Mouse (Mus musculus) adrenal gland, adult 18-20 months (tissue): ENCODE data around the gene Mrgprg. TPM values are rescaled to one million over a fixed set of nuclear protein-coding genes. Genes with fewer than 3 reads are reported as not detected.

Experiments used
- microRNA-seq, 2 experiments: library from miRNA; unstranded; fragments of <30 nt; microRNA quantifications; one replicate each; pipeline ENCODE4 v1.2.0; 2021; ENCODE audit warnings: borderline number of aligned reads in 2 of 2
- total RNA-seq, 2 experiments: library from RNA; stranded (reverse); gene quantifications; 1 replicate in 1 of 2; 2 replicates in 1 of 2; pipeline ENCODE4 v1.2.3; 2021

Mrgprg gene
- total RNA-seq, 2 experiments from 2014 or later, result 1.7 to 2.2 TPM

Small RNA genes within 50 kb of the gene (microRNA-seq; reads per million reads assigned to microRNA genes)
- gene Gm22064, result 0 reads per million in 2 experiments

Other genes starting within 250 kb of the Mrgprg start
- gene Nap1l4, start 217.9 kb downstream of the Mrgprg start, total RNA-seq, result 100 to 1,000 TPM; 144 to 155 TPM
- 10 to 100 TPM; 54.1 to 61.1 TPM for gene Cars, start 166.9 kb downstream of the Mrgprg start, total RNA-seq
- 1 to 10 TPM in 1 of 2 experiments, under 1 TPM in 1; 0.86 to 1.1 TPM for gene Tnfrsf26, start 138.3 kb downstream of the Mrgprg start, total RNA-seq
- 1 to 10 TPM; 5.7 to 7.7 TPM for gene Tnfrsf22, start 117.3 kb downstream of the Mrgprg start, total RNA-seq
- gene Tnfrsf23, start 81.1 kb downstream of the Mrgprg start, total RNA-seq, result 1 to 10 TPM; 2.8 to 3.7 TPM
- gene Osbpl5, start 10.0 kb downstream of the Mrgprg start, total RNA-seq, result 10 to 100 TPM; 24.5 to 29.1 TPM
- gene Mrgpre, start 17.5 kb upstream of the Mrgprg start, total RNA-seq, result 1 to 10 TPM; 2.3 to 2.9 TPM
- gene Nadsyn1, start 55.9 kb upstream of the Mrgprg start, total RNA-seq, result 10 to 100 TPM; 10.4 to 14.4 TPM
- 1,000 to 10,000 TPM in 1 of 2 experiments, 100 to 1,000 TPM in 1; 730 to 1,067 TPM for gene Dhcr7, start 56.2 kb upstream of the Mrgprg start, total RNA-seq
- gene Gm498, start 99.8 kb upstream of the Mrgprg start, total RNA-seq, result not detected
- gene Shank2, start 234.9 kb upstream of the Mrgprg start, total RNA-seq, result 10 to 100 TPM in 1 of 2 experiments, 1 to 10 TPM in 1; 8.1 to 18.5 TPM